Mouse (Mus musculus) 416B (cell line): ENCODE measurements around the gene Ppfia3.

ENCODE experiments used
- DNase-seq: peaks from one replicate; pipeline ENCODE4 v3.0.0; 2011; ENCODE audit warnings: low read depth

Ppfia3 gene

GRCm38 (mm10) chr7:45366652-45367019 is at the start of gene Ppfia3:
Gene Ppfia3 (minus strand): TSS chr7:45367019.
- DNase-seq = no peak

GRCm38 (mm10) chr7:45415636-45416035 is 48.8 kb upstream of the Ppfia3 start:
- no peak for DNase-seq

GRCm38 (mm10) chr7:45414740-45415224 is 48.0 kb upstream of the Ppfia3 start:
- no peak for DNase-seq

- DNase-seq = no peak
Measured at GRCm38 (mm10) chr7:45413864-45414739, 47.3 kb upstream of the Ppfia3 start.

- no peak for DNase-seq
Measured at GRCm38 (mm10) chr7:45413113-45413863, 46.5 kb upstream of the Ppfia3 start, which contains the start of gene Ntf5. Gene Ntf5 (plus strand): TSS chr7:45413695.

- no peak for DNase-seq
Measured at GRCm38 (mm10) chr7:45412421-45412820, 45.6 kb upstream of the Ppfia3 start.

GRCm38 (mm10) chr7:45409497-45410163 is 42.8 kb upstream of the Ppfia3 start:
- no peak for DNase-seq

GRCm38 (mm10) chr7:45408949-45409348 is 42.1 kb upstream of the Ppfia3 start:
- no peak for DNase-seq

- DNase-seq = no peak
Measured at GRCm38 (mm10) chr7:45408351-45408750, 41.5 kb upstream of the Ppfia3 start.

- DNase-seq = no peak
Measured at GRCm38 (mm10) chr7:45407836-45408235, 41.0 kb upstream of the Ppfia3 start.

- DNase-seq = no peak
Measured at GRCm38 (mm10) chr7:45406157-45407156, 39.6 kb upstream of the Ppfia3 start.

- DNase-seq = peak; percentile 76
Measured at GRCm38 (mm10) chr7:45405091-45406075, 38.6 kb upstream of the Ppfia3 start, which contains the start of gene Kcna7. Gene Kcna7 (plus strand): TSS chr7:45405653.

GRCm38 (mm10) chr7:45403532-45404261 is 36.9 kb upstream of the Ppfia3 start:
- peak; percentile 88 for DNase-seq

GRCm38 (mm10) chr7:45401521-45402085 is 34.8 kb upstream of the Ppfia3 start:
- DNase-seq = no peak

GRCm38 (mm10) chr7:45396787-45397186 is 30.0 kb upstream of the Ppfia3 start:
- DNase-seq = peak; percentile 53

- peak; percentile 58 for DNase-seq
Measured at GRCm38 (mm10) chr7:45396337-45396775, 29.5 kb upstream of the Ppfia3 start.

GRCm38 (mm10) chr7:45395578-45396336 is 28.9 kb upstream of the Ppfia3 start, which contains the start of gene Snrnp70:
Gene Snrnp70 (minus strand): TSS chr7:45395742.
- peak; percentile 100 for DNase-seq

- no peak for DNase-seq
Measured at GRCm38 (mm10) chr7:45395129-45395541, 28.3 kb upstream of the Ppfia3 start.
